Mouse (Mus musculus): ENCODE data around the gene Myrip. TPM values are rescaled to one million over a fixed set of nuclear protein-coding genes. Genes with fewer than 3 reads are reported as not detected.

Gene Myrip
- polyA plus RNA-seq, 1 experiment from 2014 or later, result 0.30 TPM

- WGBS, result 80% methylated on average over 6 of the region's 6 CpGs
- no peaks in the 10 kb centered on the region for H3K9me3 ChIP-seq (replicated peaks; ENCODE audit: control insufficient read depth, low read length)
These were observed 60.3 kb downstream of the Myrip start for GRCm38 (mm10) chr9:120361656-120362055.

GRCm38 (mm10) chr9:120362684-120363083 is 61.4 kb downstream of the Myrip start:
- Histone ChIP-seq H3K9ac (ENCODE audit: low read length) (no peak overlapping the region), H3K36me3 (ENCODE audit: control insufficient read depth, insufficient read depth, low read length) (no peaks in the 10 kb centered on the region), H3K9me3 (replicated peaks; ENCODE audit: control insufficient read depth, low read length) (no peaks in the 10 kb centered on the region), H3K27me3 (ENCODE audit: control insufficient read depth, insufficient read depth, low read length) (no peaks in the 10 kb centered on the region), H3K4me3 (replicated peaks; ENCODE audit: low read length) (no peak overlapping the region), H3K4me2 (ENCODE audit: low read depth, low read length) (no peak overlapping the region), H3K4me1 (ENCODE audit: control insufficient read depth, insufficient read depth, low read length) (no peaks in the 10 kb centered on the region), H3K27ac (ENCODE audit: low read length) (no peak overlapping the region)
- no peak for ATAC-seq (ENCODE audit: insufficient read depth, low FRiP score)
- WGBS, result 39% methylated on average over 3 of the region's 3 CpGs

More at GRCm38 (mm10) chr9:120361656-120362055, 60.3 kb downstream of the Myrip start:
- no peaks in the 10 kb centered on the region for H3K27me3 ChIP-seq (ENCODE audit: control insufficient read depth, insufficient read depth, low read length)
- H3K4me2 ChIP-seq (ENCODE audit: low read depth, low read length), result no peak overlapping the region
- no peak overlapping the region for H3K27ac ChIP-seq (ENCODE audit: low read length)
- H3K36me3 ChIP-seq (ENCODE audit: control insufficient read depth, insufficient read depth, low read length), result no peaks in the 10 kb centered on the region
- ATAC-seq (ENCODE audit: insufficient read depth, low FRiP score), result no peak
- H3K4me1 ChIP-seq (ENCODE audit: control insufficient read depth, insufficient read depth, low read length), result no peaks in the 10 kb centered on the region
- no peak overlapping the region for H3K9ac ChIP-seq (ENCODE audit: low read length)
- no peak overlapping the region for H3K4me3 ChIP-seq (replicated peaks; ENCODE audit: low read length)

DNA sequence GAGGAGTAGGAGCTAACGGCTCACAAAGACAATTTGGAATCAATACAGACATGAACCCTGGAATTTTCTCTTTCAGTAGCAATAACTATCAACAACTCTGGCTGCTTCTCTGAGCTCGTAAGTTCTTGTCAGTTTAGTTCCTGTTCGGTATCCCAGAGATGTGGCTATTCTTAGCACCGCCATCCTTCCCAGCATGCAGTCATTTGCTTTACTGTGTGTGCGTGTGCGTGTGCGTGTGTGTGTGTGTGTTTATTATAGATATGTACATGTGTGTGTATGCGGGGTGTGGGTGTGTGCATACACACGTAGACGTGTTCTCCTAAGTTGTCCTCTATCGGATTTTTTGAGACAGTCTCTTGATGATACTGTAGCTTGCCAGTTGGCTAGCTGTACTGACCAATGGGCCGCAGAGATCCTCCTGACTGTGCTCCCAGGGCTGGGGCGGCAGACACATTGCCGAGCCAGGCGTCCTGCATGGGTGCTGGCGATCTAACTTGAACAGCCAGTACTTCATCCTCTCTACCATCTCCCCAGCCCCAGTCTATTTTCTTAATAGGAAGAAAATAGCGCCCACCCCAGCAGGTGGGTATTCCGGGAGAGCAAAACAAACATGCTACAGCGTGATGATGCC is 63.5 kb downstream of the Myrip start:
- Histone ChIP-seq H3K4me3 (replicated peaks; ENCODE audit: low read length) (no peak overlapping the region), H3K4me1 (ENCODE audit: control insufficient read depth, insufficient read depth, low read length) (no peaks in the 10 kb centered on the region), H3K4me2 (ENCODE audit: low read depth, low read length) (no peak overlapping the region), H3K9ac (ENCODE audit: low read length) (no peak overlapping the region), H3K36me3 (ENCODE audit: control insufficient read depth, insufficient read depth, low read length) (no peaks in the 10 kb centered on the region), H3K27ac (ENCODE audit: low read length) (no peak overlapping the region), H3K9me3 (replicated peaks; ENCODE audit: control insufficient read depth, low read length) (no peaks in the 10 kb centered on the region), H3K27me3 (ENCODE audit: control insufficient read depth, insufficient read depth, low read length) (no peaks in the 10 kb centered on the region)
- ATAC-seq (ENCODE audit: insufficient read depth, low FRiP score), result no peak
- 78% methylated on average over 19 of the region's 19 CpGs for WGBS

DNA sequence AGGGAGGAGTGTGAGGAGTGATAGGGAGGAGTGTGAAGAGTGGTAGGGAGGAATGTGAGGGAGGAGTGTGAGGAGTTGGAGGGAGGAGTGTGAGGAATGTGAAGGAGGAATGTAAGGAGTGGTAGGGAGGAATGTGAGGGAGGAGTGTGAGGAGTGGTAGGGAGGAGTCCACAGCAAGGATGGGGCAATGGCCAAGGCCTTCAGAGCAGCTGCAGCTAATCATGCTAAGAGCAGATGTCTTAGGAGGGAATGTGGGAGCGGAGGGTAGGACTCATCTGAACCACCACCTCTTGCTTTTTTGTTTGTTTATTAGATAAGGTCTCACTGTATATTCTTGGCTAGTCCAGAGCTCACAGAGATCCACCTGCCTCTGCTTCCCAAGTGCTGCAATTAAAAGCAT is 66.2 kb downstream of the Myrip start:
- Histone ChIP-seq H3K9ac (ENCODE audit: low read length) (no peak overlapping the region), H3K27ac (ENCODE audit: low read length) (no peak overlapping the region), H3K4me1 (ENCODE audit: control insufficient read depth, insufficient read depth, low read length) (no peaks in the 10 kb centered on the region), H3K27me3 (ENCODE audit: control insufficient read depth, insufficient read depth, low read length) (no peaks in the 10 kb centered on the region), H3K4me3 (replicated peaks; ENCODE audit: low read length) (no peak overlapping the region), H3K36me3 (ENCODE audit: control insufficient read depth, insufficient read depth, low read length) (no peaks in the 10 kb centered on the region), H3K9me3 (replicated peaks; ENCODE audit: control insufficient read depth, low read length) (no peaks in the 10 kb centered on the region), H3K4me2 (ENCODE audit: low read depth, low read length) (no peak overlapping the region)
- 75% methylated on average over 1 of the region's 1 CpGs for WGBS
- ATAC-seq (ENCODE audit: insufficient read depth, low FRiP score), result no peak

DNA sequence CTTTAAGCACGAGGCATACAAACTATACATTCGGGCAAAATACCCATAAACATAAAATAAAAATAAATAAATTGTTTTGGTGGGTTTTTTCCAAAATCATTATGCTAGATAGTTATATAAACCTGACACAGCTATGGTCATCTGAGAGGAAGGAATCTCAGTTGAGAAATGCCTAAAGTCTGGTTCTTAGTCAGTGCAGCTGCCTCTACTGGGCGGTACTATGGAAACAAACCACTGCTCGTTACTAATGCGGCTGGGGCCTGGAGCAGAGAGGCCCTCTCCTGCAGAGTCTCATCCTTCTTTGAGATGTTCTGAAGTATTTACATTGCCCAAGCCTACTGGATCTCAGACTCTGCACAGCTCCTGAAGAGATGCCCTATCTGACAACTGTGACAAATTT is 70.3 kb downstream of the Myrip start:
- Histone ChIP-seq H3K36me3 (ENCODE audit: control insufficient read depth, insufficient read depth, low read length) (no peaks in the 10 kb centered on the region), H3K27me3 (ENCODE audit: control insufficient read depth, insufficient read depth, low read length) (no peaks in the 10 kb centered on the region), H3K4me2 (ENCODE audit: low read depth, low read length) (no peak overlapping the region), H3K9ac (ENCODE audit: low read length) (no peak overlapping the region), H3K4me3 (replicated peaks; ENCODE audit: low read length) (no peak overlapping the region), H3K9me3 (replicated peaks; ENCODE audit: control insufficient read depth, low read length) (no peaks in the 10 kb centered on the region), H3K4me1 (ENCODE audit: control insufficient read depth, insufficient read depth, low read length) (no peaks in the 10 kb centered on the region), H3K27ac (ENCODE audit: low read length) (no peak overlapping the region)
- WGBS, result 76% methylated on average over 5 of the region's 5 CpGs
- ATAC-seq (ENCODE audit: insufficient read depth, low FRiP score), result no peak

DNA sequence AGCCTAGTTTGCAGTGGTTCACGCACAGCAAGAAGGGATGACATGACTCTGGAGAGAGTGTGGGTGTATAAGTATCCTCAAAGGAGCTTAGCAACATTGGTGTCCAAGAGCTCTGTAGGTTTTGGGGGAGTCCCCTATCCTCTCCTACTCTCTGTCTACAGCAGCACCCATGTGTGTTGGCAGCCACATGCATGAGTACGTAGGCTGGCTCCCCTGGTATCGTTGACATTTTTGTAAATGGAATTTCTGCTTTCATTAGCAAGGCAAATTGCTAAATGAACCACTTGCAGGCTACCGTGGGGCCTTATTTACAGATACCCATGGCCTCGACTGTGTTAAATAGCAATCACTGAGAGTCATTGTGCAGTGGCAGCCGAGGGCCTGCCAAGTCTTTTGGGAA is 71.0 kb downstream of the Myrip start:
- Histone ChIP-seq H3K36me3 (ENCODE audit: control insufficient read depth, insufficient read depth, low read length) (no peaks in the 10 kb centered on the region), H3K4me2 (ENCODE audit: low read depth, low read length) (no peak overlapping the region), H3K4me3 (replicated peaks; ENCODE audit: low read length) (no peak overlapping the region), H3K4me1 (ENCODE audit: control insufficient read depth, insufficient read depth, low read length) (no peaks in the 10 kb centered on the region), H3K9ac (ENCODE audit: low read length) (no peak overlapping the region), H3K27ac (ENCODE audit: low read length) (no peak overlapping the region), H3K9me3 (replicated peaks; ENCODE audit: control insufficient read depth, low read length) (no peaks in the 10 kb centered on the region), H3K27me3 (ENCODE audit: control insufficient read depth, insufficient read depth, low read length) (no peaks in the 10 kb centered on the region)
- WGBS, result 76% methylated on average over 6 of the region's 6 CpGs
- ATAC-seq (ENCODE audit: insufficient read depth, low FRiP score), result no peak

DNA sequence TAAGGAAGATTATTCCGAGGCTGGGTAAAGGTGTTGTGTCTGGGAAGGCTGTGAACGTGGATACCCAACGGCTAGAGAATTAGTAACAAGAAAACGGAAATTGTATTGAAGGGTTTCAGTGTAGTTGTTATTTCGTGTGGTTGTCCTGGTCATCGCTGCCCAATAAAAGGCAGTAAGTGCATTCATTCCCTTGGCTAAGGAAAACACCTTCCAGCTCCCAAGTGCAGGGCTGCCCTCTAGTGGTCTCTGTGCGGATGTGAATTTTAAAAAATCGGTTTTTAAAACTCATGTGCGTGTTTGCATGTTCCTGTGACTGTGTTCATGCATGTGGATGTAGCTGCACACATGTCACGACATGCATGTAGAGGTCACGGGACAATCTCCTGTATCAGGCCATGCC is 76.4 kb downstream of the Myrip start:
- Histone ChIP-seq H3K9me3 (replicated peaks; ENCODE audit: control insufficient read depth, low read length) (no peaks in the 10 kb centered on the region), H3K4me2 (ENCODE audit: low read depth, low read length) (no peak overlapping the region), H3K4me3 (replicated peaks; ENCODE audit: low read length) (no peak overlapping the region), H3K36me3 (ENCODE audit: control insufficient read depth, insufficient read depth, low read length) (no peaks in the 10 kb centered on the region), H3K9ac (ENCODE audit: low read length) (no peak overlapping the region), H3K27ac (ENCODE audit: low read length) (no peak overlapping the region), H3K27me3 (ENCODE audit: control insufficient read depth, insufficient read depth, low read length) (no peaks in the 10 kb centered on the region), H3K4me1 (ENCODE audit: control insufficient read depth, insufficient read depth, low read length) (no peaks in the 10 kb centered on the region)
- 24% methylated on average over 11 of the region's 11 CpGs for WGBS
- ATAC-seq (ENCODE audit: insufficient read depth, low FRiP score), result no peak

GRCm38 (mm10) chr9:120395188-120395587 is 93.9 kb downstream of the Myrip start:
- no peak overlapping the region for H3K4me2 ChIP-seq (ENCODE audit: low read depth, low read length)
- H3K9me3 ChIP-seq (replicated peaks; ENCODE audit: control insufficient read depth, low read length), result no peaks in the 10 kb centered on the region
- ATAC-seq (ENCODE audit: insufficient read depth, low FRiP score), result no peak
- H3K4me1 ChIP-seq (ENCODE audit: control insufficient read depth, insufficient read depth, low read length), result no peaks in the 10 kb centered on the region
- no peaks in the 10 kb centered on the region for H3K27me3 ChIP-seq (ENCODE audit: control insufficient read depth, insufficient read depth, low read length)
- no peak overlapping the region for H3K4me3 ChIP-seq (replicated peaks; ENCODE audit: low read length)
- WGBS, result 26% methylated on average over 9 of the region's 9 CpGs
- no peak overlapping the region for H3K9ac ChIP-seq (ENCODE audit: low read length)
- H3K27ac ChIP-seq (ENCODE audit: low read length), result no peak overlapping the region
- no peaks in the 10 kb centered on the region for H3K36me3 ChIP-seq (ENCODE audit: control insufficient read depth, insufficient read depth, low read length)

DNA sequence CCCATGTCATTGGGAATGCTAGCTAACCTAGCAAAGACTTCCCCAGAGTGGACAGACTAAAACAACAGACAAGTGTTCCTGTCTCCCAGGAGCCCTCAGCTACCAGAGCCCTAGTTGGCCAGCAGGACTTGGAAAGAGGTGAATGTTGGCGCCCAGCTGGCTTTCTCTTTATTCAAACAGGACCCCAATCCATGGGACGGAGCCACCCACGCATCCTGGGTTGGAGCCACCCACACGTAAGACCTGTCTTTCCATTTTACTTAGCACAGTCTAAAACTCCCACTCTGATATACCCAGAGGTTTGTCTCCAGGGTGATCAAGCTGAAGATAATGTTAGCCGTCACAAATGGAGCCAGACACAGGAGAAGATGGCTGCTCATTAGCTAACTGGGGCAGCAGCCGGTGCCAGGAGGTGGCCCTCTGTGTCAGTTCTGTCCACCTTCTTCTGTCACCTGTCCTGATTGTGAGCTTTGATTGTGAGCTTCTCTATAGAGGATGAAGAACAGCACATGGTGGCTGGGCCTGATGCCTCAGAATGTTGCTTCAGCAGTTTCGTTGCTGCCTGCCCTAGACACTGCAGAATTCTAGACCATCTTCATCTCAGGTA is 95.4 kb downstream of the Myrip start:
- H3K4me2 ChIP-seq (ENCODE audit: low read depth, low read length), result no peak overlapping the region
- no peak overlapping the region for H3K9ac ChIP-seq (ENCODE audit: low read length)
- no peak for ATAC-seq (ENCODE audit: insufficient read depth, low FRiP score)
- 87% methylated on average over 7 of the region's 7 CpGs for WGBS
- H3K4me3 ChIP-seq (replicated peaks; ENCODE audit: low read length), result no peak overlapping the region
- H3K27me3 ChIP-seq (ENCODE audit: control insufficient read depth, insufficient read depth, low read length), result no peaks in the 10 kb centered on the region
- H3K9me3 ChIP-seq (replicated peaks; ENCODE audit: control insufficient read depth, low read length), result no peaks in the 10 kb centered on the region
- H3K36me3 ChIP-seq (ENCODE audit: control insufficient read depth, insufficient read depth, low read length), result no peaks in the 10 kb centered on the region
- no peak overlapping the region for H3K27ac ChIP-seq (ENCODE audit: low read length)
- H3K4me1 ChIP-seq (ENCODE audit: control insufficient read depth, insufficient read depth, low read length), result no peaks in the 10 kb centered on the region

All from stomach, embryonic 16.5 days (tissue).